Mouse (Mus musculus) mature B cell (primary cell): ENCODE data around the gene Ttc30a1.

ENCODE experiments used
- in situ Hi-C: fragments of 300-500 bp; cut with MboI; formaldehyde crosslinking; loops from 2 replicates; pipeline ENCODE4 v1.14.3; 2019

Gene Ttc30a1

GRCm38 (mm10) chr2:75930941-75931340 is 50.8 kb downstream of the Ttc30a1 start:
- in situ Hi-C loops: no loop called here

- in situ Hi-C loops: no loop called here
Observed at GRCm38 (mm10) chr2:75929786-75930444, 51.9 kb downstream of the Ttc30a1 start.

DNA sequence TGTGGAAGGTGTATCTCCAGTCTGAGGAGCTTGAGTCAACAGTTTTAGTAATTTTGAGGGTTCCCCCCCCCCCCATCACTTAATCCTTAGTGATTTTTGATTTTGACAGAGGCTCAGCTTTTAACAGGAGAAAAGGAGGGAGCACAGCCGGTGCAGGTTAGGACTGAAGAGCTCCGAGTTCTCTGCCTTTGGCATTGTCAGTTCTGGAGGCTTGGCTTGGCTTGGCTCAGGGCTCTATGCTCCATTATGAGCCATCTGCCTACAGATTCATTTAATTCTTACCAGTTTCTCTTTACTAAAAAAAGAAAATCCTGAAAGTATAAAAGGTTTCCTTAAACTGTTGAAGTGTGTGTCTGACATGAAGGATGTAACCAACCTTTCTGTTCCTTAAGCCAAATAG is 52.6 kb downstream of the Ttc30a1 start:
- in situ Hi-C loops: no loop called here
